Mouse (Mus musculus): ENCODE results near the gene Prok2. TPM values are rescaled to one million over a fixed set of nuclear protein-coding genes. Genes with fewer than 3 reads are reported as not detected.

Gene Prok2
- polyA plus RNA-seq, 1 experiment from 2014 or later: not detected

DNA sequence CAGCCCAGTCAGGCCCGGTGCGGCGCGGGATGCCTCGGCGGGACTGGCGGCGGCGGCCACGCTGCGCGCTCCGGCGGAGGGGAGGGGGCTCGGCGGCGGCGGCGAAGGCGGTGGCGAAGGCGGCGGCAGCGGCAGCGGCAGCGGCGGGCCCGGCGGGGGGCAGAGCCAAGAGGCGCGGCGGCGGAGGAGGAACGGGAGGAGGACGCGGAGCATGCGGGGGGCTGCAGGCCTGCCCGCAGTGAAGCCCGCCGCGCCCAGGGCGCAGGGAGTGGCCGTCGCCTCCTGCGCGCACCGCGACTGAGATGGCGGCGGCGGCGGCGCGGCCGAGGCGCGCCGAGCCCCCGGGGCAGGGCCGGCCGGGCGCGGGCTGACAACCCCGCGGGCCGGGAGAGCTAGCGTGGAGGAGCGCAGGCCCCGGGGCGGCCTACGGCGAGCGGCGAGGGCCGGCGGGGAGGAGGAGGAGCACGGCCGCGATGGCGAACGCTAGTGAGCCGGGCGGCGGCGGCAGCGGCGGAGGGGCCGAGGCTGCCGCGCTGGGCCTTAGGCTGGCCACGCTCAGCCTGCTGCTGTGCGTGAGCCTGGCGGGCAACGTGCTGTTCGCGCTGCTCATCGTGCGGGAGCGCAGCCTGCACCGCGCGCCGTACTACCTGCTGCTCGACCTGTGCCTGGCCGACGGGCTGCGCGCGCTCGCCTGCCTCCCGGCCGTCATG is 33.8 kb downstream of the Prok2 start, which contains the start of gene Gpr27:
TSS of gene Gpr27 (plus strand) at position 474 of the 710 bp plus-strand sequence.
- in situ Hi-C loops (cut with MboI; ENCODE audit: low pct_unique_long_range_greater_than_20kb): no loop called here
- peak; percentile 38 for ATAC-seq
- POLR2A ChIA-PET: no interaction called here
- no peak for DNase-seq (ENCODE audit: low read depth, low spot score)
- CTCF ChIA-PET: no interaction called here
- no peak for TF ChIP-seq CTCF (IDR thresholded peaks at IDR 0.05)
- peaks cover 7% of the 10 kb centered on the region for H3K27me3 ChIP-seq

DNA sequence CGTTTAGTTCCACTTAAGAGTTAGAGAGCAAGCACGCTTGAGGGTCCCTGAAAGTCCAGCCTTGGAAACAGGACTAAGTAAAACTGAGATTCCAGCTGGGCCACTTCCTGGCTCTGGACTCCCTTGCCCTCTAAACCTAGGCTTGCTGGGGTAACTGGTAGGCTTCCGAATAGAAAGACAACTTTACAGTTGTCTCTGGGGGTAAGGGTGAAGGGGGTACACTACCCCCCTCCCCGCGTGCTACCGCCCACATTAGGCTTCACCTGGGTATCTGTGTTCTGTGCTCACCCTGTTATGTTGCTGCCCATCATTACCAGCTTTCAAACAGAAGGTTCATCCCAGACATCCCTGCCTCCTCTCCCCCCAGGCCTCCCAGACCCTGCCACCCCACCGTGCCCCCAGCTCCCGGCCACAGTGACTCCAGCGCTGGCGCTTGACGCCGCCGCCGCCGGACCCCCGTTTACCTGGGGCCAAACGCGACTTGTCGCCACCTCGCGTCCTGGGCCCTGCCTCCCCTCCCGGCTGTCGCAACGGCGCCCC is 34.5 kb downstream of the Prok2 start:
- peaks cover 7% of the 10 kb centered on the region for H3K27me3 ChIP-seq
- in situ Hi-C loops (cut with MboI; ENCODE audit: low pct_unique_long_range_greater_than_20kb): no loop called here
- ChIA-PET CTCF (no interaction called here), POLR2A (no interaction called here)
- DNase-seq (ENCODE audit: low read depth, low spot score) (no peak), ATAC-seq (no peak)
- no peak for TF ChIP-seq CTCF (IDR thresholded peaks at IDR 0.05)

DNA sequence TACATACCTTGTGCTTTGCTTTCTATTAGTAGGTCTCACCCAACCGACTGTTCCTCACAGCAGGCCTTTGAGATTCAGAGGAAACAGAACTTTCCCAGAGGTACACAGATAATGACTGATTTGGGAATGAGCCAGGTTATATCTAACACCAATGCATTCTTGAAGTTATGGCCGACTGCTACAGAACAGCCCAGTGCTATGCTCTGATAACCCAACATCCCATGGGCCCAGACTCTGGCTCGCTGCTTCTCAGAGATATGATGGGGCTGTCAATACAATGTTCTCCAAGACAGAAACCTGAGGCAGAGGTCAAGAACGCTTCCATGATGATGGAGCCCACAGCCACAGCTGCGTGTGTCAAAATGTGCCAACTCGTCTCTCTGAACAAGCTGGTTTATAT is 37.7 kb downstream of the Prok2 start:
- TF ChIP-seq CTCF (IDR thresholded peaks at IDR 0.05): no peak

DNA sequence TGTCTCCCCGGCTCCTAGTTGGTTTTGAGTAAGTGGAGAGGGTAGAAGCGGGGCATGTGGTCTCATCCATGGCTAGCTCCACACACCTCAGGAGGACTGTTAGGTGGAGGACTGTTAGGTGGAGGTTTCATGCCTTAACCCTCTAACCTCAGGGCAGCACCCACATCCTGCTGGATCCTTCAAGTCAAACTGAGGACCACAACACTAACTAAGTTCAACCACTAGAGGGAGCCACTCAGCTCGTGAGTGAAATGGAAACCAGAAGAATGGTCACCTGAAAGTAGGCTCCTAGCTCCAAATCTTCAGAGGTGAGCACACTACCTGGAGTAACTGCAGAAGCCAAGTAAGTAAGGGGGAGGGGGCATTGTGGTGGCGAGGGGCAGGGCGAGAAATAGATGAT is 41.3 kb downstream of the Prok2 start:
- DNase-seq (ENCODE audit: low read depth, low spot score) (no peak), ATAC-seq (no peak)
- POLR2A ChIA-PET: no interaction called here
- in situ Hi-C loops (cut with MboI; ENCODE audit: low pct_unique_long_range_greater_than_20kb): loop anchor here (5.0 kb wide), 1 partner anchor 97 kb away; no protein-coding TSS in a partner anchor
- H3K27me3 ChIP-seq: peaks cover 7% of the 10 kb centered on the region
- CTCF ChIA-PET: interaction anchor here (0.8 to 1.4 kb wide), 6 partner anchors 11 to 103 kb away, joined by 3 to 6 read pairs (median 4); no protein-coding TSS in a partner anchor
- TF ChIP-seq CTCF (IDR thresholded peaks at IDR 0.05): peak; percentile 72

More for the DNA sequence above, 37.7 kb downstream of the Prok2 start:
- ChIA-PET CTCF (interaction anchor here (0.6 kb wide), 1 partner anchor 586 kb away, joined by 4 read pairs; no protein-coding TSS in a partner anchor), POLR2A (no interaction called here)
- H3K27me3 ChIP-seq: peaks cover 7% of the 10 kb centered on the region
- DNase-seq (ENCODE audit: low read depth, low spot score) (no peak), ATAC-seq (no peak)
- in situ Hi-C loops (cut with MboI; ENCODE audit: low pct_unique_long_range_greater_than_20kb): no loop called here

DNA sequence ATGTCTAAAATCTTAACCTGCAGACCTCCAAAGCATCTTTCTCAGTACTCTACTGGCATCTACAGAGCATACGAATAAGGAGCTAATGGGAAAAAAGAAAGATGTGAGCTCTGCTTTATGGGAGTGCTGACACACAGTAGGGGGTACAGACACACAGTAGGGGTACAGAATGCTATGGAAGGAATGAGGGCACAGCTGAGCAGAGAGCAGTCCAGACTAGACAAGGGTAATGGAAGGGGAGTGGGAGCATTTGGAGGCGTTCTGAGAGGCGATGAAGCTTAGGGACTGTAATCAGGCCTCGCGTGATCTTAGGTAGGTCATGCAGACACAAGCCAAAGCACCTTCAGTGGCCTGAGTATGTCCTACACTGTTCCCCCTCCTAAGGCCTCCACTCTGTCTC is 42.2 kb downstream of the Prok2 start:
- no peak for TF ChIP-seq CTCF (IDR thresholded peaks at IDR 0.05)
- ChIA-PET POLR2A (no interaction called here), CTCF (interaction anchor here (0.8 to 1.4 kb wide), 4 partner anchors 11 to 16 kb away, joined by 3 to 6 read pairs (median 4); no protein-coding TSS in a partner anchor)
- ATAC-seq (no peak), DNase-seq (ENCODE audit: low read depth, low spot score) (no peak)
- in situ Hi-C loops (cut with MboI; ENCODE audit: low pct_unique_long_range_greater_than_20kb): loop anchor here (5.0 kb wide), 1 partner anchor 98 kb away; no protein-coding TSS in a partner anchor
- peaks cover 9% of the 10 kb centered on the region for H3K27me3 ChIP-seq

DNA sequence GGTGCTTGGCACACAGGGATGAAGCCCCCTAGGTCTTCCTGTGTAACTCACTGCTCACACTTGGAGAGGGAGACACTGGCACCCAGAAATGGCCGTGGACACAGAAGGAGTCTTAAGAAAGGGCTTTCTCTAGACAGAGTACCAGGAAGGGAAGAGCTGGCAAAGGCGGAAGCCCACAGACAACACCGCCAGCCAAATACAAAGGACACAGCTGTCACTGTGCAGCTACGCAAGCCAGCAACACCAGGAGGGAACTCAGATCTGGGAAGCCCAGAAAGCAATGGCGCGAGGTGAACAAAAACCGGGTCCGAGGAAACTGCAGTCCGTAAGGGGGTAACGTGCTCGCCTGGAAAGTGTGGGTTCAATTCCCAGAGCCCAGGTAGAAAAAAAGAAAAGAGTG is 48.1 kb downstream of the Prok2 start:
- no peak for TF ChIP-seq CTCF (IDR thresholded peaks at IDR 0.05)
- ATAC-seq (no peak), DNase-seq (ENCODE audit: low read depth, low spot score) (no peak)
- peaks cover 12% of the 10 kb centered on the region for H3K27me3 ChIP-seq
- POLR2A ChIA-PET: no interaction called here
- in situ Hi-C loops (cut with MboI; ENCODE audit: low pct_unique_long_range_greater_than_20kb): no loop called here
- CTCF ChIA-PET: no interaction called here

DNA sequence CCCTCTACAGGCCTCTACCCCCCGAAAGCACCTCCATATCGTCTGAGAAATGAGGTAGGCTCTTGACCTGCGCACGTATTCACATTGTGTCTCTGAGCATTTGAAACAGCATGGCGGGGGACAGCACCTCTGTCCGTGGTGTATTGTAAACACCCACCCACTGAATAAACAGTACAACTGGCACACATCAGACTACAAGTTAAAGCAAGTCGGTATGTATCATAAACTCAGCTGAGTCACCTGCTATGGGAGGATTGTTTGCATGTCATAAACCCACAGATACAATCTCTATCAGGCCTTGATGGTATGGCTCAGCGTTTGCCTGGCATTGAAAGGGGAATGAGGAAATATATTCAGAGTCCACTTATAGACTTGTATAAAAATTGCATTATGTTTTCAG is 48.9 kb downstream of the Prok2 start:
- no peak for TF ChIP-seq CTCF (IDR thresholded peaks at IDR 0.05)
- ATAC-seq (no peak), DNase-seq (ENCODE audit: low read depth, low spot score) (no peak)
- POLR2A ChIA-PET: no interaction called here
- CTCF ChIA-PET: no interaction called here
- H3K27me3 ChIP-seq: peaks cover 12% of the 10 kb centered on the region
- in situ Hi-C loops (cut with MboI; ENCODE audit: low pct_unique_long_range_greater_than_20kb): no loop called here

DNA sequence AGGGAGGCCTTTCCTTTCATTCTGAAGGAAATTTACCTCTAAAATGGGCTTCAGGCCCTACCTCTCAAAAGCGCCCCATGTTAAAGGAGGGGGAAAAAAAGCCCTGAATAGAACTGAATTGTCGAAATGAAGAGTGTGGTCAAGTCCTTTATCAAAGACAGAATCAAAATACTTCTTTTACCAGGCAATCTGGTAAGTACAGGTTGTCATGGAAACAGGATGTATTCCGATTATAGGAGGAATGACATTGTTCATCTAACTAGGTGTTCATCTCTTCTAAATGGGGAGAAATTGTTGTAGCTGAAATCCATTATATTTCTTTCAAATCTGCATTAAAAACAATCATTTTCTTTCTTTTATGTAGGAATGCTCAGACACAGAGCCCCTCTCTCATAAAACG is 51.7 kb downstream of the Prok2 start:
- peaks cover 3% of the 10 kb centered on the region for H3K27me3 ChIP-seq
- DNase-seq (ENCODE audit: low read depth, low spot score): no peak
- ChIA-PET POLR2A (no interaction called here), CTCF (no interaction called here)
- in situ Hi-C loops (cut with MboI; ENCODE audit: low pct_unique_long_range_greater_than_20kb): no loop called here
- ATAC-seq: no peak
- no peak for TF ChIP-seq CTCF (IDR thresholded peaks at IDR 0.05)

DNA sequence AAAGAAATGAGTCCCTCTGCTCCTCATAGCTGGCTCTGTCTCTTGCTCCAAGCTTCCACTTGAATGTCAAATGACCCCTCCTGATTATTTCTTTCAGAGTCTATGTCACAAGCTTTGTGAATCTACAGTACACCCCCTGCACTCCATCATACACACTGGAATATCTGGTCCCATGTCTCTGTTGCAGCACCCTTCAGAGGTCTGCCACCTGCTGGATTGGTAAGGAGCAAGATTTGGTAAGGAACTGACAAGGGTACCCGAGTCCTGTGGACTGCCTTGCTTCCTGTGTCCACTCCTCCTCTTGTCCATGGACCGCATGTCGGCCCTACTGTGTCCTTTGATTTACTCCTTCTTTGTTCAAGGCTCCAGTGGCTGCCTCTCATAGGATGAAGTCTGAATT is 54.4 kb downstream of the Prok2 start:
- POLR2A ChIA-PET: no interaction called here
- no peak for ATAC-seq
- in situ Hi-C loops (cut with MboI; ENCODE audit: low pct_unique_long_range_greater_than_20kb): no loop called here
- CTCF ChIA-PET: interaction anchor here (0.8 to 1.1 kb wide), 4 partner anchors 11 to 105 kb away, joined by 3 to 4 read pairs (median 3); no protein-coding TSS in a partner anchor
- TF ChIP-seq CTCF (IDR thresholded peaks at IDR 0.05): peak; percentile 34
- peaks cover 3% of the 10 kb centered on the region for H3K27me3 ChIP-seq
- DNase-seq (ENCODE audit: low read depth, low spot score): no peak

DNA sequence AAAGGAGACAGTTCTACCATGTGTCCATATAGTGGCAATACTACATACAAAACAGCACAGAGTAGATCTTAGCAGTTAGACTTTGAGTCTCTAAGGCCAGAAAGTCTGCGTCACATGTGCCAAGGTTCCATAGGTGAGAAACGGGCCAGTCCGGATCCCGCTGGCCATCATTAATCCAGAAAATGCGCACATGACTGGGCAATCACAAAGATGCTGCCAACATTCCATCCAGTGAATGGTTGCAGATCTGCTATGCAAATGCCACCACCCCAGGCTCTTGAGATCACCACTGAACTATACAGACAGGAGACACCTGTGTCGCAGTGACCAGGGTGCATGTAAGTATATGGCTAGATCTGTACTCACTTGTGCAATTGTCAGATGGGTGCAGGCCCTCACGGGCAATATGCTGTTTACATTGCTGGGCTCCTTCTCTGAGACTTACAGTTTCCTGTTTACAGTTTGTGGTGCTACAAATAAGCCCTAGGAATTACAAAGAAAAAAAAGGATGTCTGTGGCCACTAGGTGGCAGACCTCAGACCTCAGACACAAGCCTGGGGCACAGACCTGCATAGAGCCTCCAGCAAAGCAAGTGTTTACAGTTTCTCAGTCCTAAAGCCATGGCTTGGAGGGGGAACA is 55.6 kb downstream of the Prok2 start:
- ATAC-seq: peak; percentile 31
- ChIA-PET CTCF (interaction anchor here (0.6 to 1.1 kb wide), 3 partner anchors 14 to 15 kb away, joined by 3 to 4 read pairs (median 3); no protein-coding TSS in a partner anchor), POLR2A (no interaction called here)
- in situ Hi-C loops (cut with MboI; ENCODE audit: low pct_unique_long_range_greater_than_20kb): no loop called here
- H3K27me3 ChIP-seq: peaks cover 3% of the 10 kb centered on the region
- DNase-seq (ENCODE audit: low read depth, low spot score): no peak
- peak; percentile 85 for TF ChIP-seq CTCF (IDR thresholded peaks at IDR 0.05)
